Mouse (Mus musculus): Measurements from ENCODE around the gene Syna. TPM values are rescaled to one million over a fixed set of nuclear protein-coding genes. Genes with fewer than 3 reads are reported as not detected.

Syna gene
- not detected for polyA plus RNA-seq (2017; shearing (Covaris generic))

DNA sequence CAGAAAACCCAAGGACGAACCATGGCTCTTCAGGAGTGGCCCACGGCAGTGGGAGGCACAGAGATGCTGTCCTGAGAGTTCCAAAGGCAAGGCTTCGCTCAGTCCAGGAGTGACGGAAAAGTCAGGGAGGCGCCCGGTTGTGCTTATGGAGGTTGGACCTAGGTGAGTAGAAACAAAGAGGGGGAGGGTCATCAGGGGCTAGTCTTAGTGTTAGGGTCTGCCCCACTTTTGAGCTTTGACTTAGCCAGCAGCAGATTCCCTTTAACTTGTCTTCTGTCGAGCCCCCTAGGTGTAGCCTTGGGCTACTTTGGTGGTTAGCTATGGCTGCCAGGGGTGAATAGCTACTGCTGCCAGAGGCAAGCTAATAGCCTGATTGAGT, at the start of gene Syna:
Syna (minus strand) TSS at position 101 of the 379 bp plus-strand sequence.

DNA sequence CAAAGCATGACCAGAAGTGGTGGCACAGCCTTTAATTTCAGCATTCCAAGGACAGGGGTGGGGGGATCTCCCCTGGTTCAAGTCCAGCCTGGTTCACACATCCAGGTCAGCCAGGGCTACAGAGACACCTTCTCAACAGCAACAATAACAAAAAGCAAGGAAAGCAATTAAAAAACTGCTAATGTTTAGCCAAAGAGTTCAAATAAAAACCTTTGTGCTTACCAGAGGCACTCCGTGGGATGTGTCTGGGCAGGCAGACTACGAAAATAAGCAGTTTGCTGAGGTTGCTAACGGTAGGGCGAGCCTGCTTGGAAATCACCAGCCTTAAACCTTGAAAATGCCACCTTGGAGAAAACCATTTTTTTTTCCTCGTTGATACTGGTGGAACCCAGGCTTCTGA, 21.2 kb upstream of the Syna start, which contains the start of gene Rfc2:
Rfc2 (plus strand) TSS at position 221 of the 400 bp plus-strand sequence.

DNA sequence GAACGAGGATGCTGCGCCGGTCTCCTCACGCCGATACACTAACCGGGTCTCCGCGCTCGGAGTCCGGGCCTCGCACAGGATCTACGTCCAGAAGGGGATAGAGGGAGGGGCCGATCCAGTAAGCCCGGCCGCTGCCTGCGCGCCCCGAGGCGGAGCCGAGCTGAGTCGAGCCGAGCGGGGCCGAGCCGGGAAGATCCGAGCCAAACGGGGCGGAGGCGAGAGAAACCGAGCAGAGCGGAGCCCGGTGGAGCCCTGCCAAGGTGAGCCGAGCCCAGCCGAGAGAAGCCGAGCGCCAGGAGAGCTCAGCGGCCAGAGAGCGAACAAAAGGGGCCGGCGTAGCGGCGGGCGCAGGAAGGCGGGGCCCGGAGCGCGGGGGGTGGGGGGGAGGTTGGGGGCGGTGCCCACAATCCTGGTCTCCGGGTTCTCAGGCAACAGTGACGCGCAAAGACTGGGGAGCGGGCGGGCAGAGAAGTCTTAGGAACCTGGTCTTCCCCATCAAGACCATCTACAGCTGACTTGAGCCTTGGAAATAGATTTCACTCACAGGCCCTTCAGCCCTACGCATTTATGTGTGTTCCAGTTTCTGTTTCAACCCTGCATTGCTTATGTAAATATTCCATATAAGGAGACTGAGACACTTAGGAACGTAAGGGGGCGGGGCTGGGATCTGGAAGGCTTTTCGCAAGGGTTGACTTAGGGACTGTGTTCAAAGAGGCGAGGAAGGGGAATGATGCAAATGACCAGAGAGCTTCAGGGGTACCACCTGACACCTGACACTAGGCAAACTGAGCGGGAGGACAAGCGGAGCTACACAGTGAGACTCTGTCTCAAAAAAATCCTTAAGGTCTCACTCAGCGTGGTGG, 7.6 kb downstream of the Syna start, which contains the start of gene Clip2:
Clip2 (minus strand) TSS at position 325 of the 863 bp plus-strand sequence.

Other genes with a start within 250 kb of the Syna start
- 144 TPM for gene Gtf2i, start 245.4 kb downstream of the Syna start, polyA plus RNA-seq (2017; shearing (Covaris generic))
- 11.0 TPM for gene Gtf2ird1, start 103.5 kb downstream of the Syna start, polyA plus RNA-seq (2017; shearing (Covaris generic))
- 2.0 TPM for gene Clip2, start 7.7 kb downstream of the Syna start, polyA plus RNA-seq (2017; shearing (Covaris generic))
- gene Rfc2, start 21.2 kb upstream of the Syna start, polyA plus RNA-seq (2017; shearing (Covaris generic)) = 228 TPM
- gene Lat2, start 54.9 kb upstream of the Syna start, polyA plus RNA-seq (2017; shearing (Covaris generic)) = 3.3 TPM
- 308 TPM for gene Eif4h, start 79.3 kb upstream of the Syna start, polyA plus RNA-seq (2017; shearing (Covaris generic))
- 10.4 TPM for gene Limk1, start 128.4 kb upstream of the Syna start, polyA plus RNA-seq (2017; shearing (Covaris generic))
- not detected for gene Eln, start 187.2 kb upstream of the Syna start, polyA plus RNA-seq (2017; shearing (Covaris generic))

All from CD4-positive, CD25-positive, alpha-beta regulatory T cell, adult 9 weeks (primary cell).